Mouse (Mus musculus): ENCODE measurements around the gene Rnf187. TPM values are rescaled to one million over a fixed set of nuclear protein-coding genes. Genes with fewer than 3 reads are reported as not detected.
A peak's percentile ranks its signal among the peaks of the same experiment; 100 is the strongest.

Gene Rnf187
- polyA plus RNA-seq (2015; fragmentation: Nextera tagmentation; extraction: Ambion mirVana), result 113 TPM in 2 replicates

DNA sequence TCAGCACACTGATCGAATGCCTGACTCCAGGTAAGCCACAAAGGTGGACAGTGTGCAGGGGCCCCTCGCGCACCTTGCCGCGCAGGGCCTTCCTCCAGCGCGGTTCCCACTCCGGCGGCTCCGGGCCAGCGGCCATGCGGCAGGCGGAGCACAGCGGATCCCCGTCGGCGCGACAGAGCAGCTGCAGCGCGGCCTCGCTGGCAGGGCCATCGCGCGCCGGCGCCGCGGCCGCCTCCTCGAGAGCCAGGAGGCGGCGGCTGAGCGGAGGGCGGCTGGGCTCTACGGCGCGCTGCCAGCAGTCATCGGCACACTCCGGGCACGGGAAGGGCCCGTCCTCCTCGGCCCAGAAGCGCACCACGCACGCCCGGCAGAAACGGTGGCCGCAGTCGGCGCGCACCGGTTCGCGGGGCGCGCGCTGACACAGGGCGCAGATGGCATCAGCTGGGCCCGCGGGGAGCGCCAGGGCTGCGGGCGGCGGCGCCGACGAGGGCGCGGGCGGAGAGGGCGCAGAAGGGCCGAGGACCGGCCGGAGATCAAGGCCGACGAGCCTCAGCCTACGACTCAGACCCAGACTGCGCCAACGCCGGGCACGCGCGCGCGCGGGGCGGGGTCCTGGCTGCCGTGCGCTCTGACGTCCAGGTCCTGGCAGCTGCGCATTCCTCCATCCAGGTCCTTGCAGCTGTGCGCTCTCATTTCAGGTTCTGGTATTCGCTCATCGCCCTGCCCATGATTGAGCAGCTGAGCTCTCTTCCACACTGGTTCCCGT lies at the start of gene Rnf187:
TSS of gene Rnf187 (minus strand) at position 595 of the 766 bp plus-strand sequence.
- under 1% methylated on average over 87 of the region's 95 CpGs for WGBS
- ATAC-seq (ENCODE audit: insufficient read depth, low FRiP score), result peak; percentile 98
- H3K4me2 ChIP-seq (ENCODE audit: low read depth, low read length), result peak within 1 kb of the TSS; percentile 78

DNA sequence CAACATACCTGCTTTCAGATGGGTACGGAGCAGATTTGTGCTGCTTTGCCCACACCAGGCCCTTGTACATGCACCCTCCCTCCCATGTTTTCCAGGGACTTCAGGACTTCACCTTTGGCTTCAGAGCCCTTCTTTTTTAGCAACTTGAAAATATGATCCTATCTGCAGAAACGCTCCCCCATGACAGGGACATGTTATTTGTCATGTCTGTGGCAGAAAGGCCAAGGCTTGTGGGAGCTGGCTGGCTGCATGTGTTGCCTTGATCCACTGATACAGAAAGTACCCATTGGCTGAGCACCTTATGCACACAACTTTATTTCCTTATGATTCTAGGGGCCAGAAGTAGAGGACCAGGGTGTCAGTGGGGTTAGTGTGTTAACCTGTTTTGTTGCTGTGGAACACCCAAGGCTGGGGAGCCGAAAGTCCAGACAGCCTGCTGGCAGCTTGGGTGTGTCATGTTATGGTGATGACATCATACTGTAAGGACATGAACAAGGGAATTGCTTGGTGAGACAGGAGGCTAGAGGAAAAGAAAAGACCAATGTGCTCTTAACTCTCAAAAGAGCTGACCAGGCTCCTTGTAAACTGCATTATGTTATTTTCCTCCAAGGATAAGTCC lies 46.7 kb upstream of the Rnf187 start:
- no peak overlapping the region for H3K4me2 ChIP-seq (ENCODE audit: low read depth, low read length)
- peaks cover 22% of the 10 kb centered on the region for H3K36me3 ChIP-seq (ENCODE audit: control insufficient read depth, insufficient read depth, low read length)
- H3K9ac ChIP-seq (ENCODE audit: low read length), result no peak overlapping the region
- H3K27me3 ChIP-seq (ENCODE audit: control insufficient read depth, insufficient read depth, low read length), result no peaks in the 10 kb centered on the region
- peaks cover 7% of the 10 kb centered on the region for H3K4me1 ChIP-seq (ENCODE audit: control insufficient read depth, insufficient read depth, low read length)
- H3K9me3 ChIP-seq (replicated peaks; ENCODE audit: control insufficient read depth, low read length), result no peaks in the 10 kb centered on the region
- no peak overlapping the region for H3K4me3 ChIP-seq (replicated peaks; ENCODE audit: low read length)
- no peak for ATAC-seq (ENCODE audit: insufficient read depth, low FRiP score)
- H3K27ac ChIP-seq (ENCODE audit: low read length), result no peak overlapping the region
- 83% methylated on average over 3 of the region's 3 CpGs for WGBS

More for the DNA sequence above, at the start of gene Rnf187:
- H3K27me3 ChIP-seq (ENCODE audit: control insufficient read depth, insufficient read depth, low read length), result no peaks in the 10 kb centered on the region
- H3K9ac ChIP-seq (ENCODE audit: low read length), result peak within 1 kb of the TSS; percentile 99
- peaks cover 15% of the 10 kb centered on the region for H3K4me1 ChIP-seq (ENCODE audit: control insufficient read depth, insufficient read depth, low read length)
- peaks cover 3% of the 10 kb centered on the region; the same call in 1 of the 2 replicates for H3K36me3 ChIP-seq (ENCODE audit: control insufficient read depth, insufficient read depth, low read length)
- H3K27ac ChIP-seq (ENCODE audit: low read length), result peak within 1 kb of the TSS; percentile 95
- no peaks in the 10 kb centered on the region for H3K9me3 ChIP-seq (replicated peaks; ENCODE audit: control insufficient read depth, low read length)
- H3K4me3 ChIP-seq (replicated peaks; ENCODE audit: low read length), result peak within 1 kb of the TSS; percentile 93

DNA sequence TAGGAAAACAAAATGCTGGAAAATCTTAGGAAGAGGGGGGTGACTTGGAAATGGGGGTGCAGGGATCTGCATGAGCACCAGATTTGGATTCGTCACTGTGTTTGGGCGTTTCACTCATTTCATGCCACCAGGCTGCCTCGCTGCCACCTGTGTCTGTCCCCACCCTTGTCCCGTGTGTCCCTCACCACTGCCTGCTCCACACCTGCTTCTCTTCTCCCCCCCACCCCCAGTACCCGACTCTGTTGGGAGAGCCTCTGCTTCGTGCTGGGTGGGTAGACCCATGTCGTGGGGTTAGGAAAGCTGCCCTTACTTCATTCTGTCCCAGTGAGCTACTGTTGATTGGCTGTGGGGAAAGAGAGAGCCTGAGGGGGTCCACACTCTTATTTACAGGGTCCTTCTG lies 45.9 kb upstream of the Rnf187 start:
- H3K36me3 ChIP-seq (ENCODE audit: control insufficient read depth, insufficient read depth, low read length), result peaks cover 22% of the 10 kb centered on the region
- no peaks in the 10 kb centered on the region for H3K9me3 ChIP-seq (replicated peaks; ENCODE audit: control insufficient read depth, low read length)
- H3K4me2 ChIP-seq (ENCODE audit: low read depth, low read length), result no peak overlapping the region
- no peak for ATAC-seq (ENCODE audit: insufficient read depth, low FRiP score)
- H3K27ac ChIP-seq (ENCODE audit: low read length), result no peak overlapping the region
- H3K27me3 ChIP-seq (ENCODE audit: control insufficient read depth, insufficient read depth, low read length), result no peaks in the 10 kb centered on the region
- 91% methylated on average over 7 of the region's 7 CpGs for WGBS
- H3K4me1 ChIP-seq (ENCODE audit: control insufficient read depth, insufficient read depth, low read length), result peaks cover 15% of the 10 kb centered on the region
- no peak overlapping the region for H3K9ac ChIP-seq (ENCODE audit: low read length)
- H3K4me3 ChIP-seq (replicated peaks; ENCODE audit: low read length), result no peak overlapping the region

DNA sequence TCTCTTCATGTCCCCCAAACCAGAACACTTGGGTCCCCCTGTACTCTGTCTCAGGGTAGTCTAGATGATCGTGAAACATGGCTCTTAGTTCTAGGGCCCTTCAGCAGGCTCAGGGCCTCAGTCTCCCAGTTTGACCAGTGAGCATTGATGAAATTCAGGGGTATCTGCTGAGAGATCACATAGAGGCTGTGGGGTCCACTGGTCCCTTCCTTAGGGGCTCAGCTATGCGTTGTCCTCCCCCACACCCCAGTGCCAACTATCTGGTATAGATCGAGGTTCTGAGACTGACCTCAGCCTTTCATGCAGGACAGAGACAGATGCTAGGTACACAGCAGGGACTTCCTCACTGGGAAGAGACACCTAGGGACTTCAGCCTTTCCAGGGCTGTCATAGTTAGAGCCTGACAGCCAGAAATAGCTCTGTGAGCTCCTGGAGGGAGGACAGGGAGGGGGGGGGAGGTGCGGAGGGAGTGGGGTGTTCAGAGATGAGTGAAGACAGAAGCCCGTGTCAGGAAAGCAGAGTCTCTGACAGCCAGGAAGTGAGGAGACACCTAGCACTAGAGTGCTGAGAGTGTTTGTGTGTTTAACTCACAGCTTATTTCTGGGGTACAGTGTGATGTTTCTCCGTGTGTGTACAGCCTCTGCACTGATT lies 45.1 kb upstream of the Rnf187 start:
- no peak overlapping the region for H3K9ac ChIP-seq (ENCODE audit: low read length)
- H3K27ac ChIP-seq (ENCODE audit: low read length), result no peak overlapping the region
- no peaks in the 10 kb centered on the region for H3K9me3 ChIP-seq (replicated peaks; ENCODE audit: control insufficient read depth, low read length)
- H3K27me3 ChIP-seq (ENCODE audit: control insufficient read depth, insufficient read depth, low read length), result no peaks in the 10 kb centered on the region
- WGBS, result 78% methylated on average over 6 of the region's 6 CpGs
- peaks cover 23% of the 10 kb centered on the region for H3K4me1 ChIP-seq (ENCODE audit: control insufficient read depth, insufficient read depth, low read length)
- H3K4me2 ChIP-seq (ENCODE audit: low read depth, low read length), result no peak overlapping the region
- no peak for ATAC-seq (ENCODE audit: insufficient read depth, low FRiP score)
- peaks cover 16% of the 10 kb centered on the region for H3K36me3 ChIP-seq (ENCODE audit: control insufficient read depth, insufficient read depth, low read length)
- no peak overlapping the region for H3K4me3 ChIP-seq (replicated peaks; ENCODE audit: low read length)

DNA sequence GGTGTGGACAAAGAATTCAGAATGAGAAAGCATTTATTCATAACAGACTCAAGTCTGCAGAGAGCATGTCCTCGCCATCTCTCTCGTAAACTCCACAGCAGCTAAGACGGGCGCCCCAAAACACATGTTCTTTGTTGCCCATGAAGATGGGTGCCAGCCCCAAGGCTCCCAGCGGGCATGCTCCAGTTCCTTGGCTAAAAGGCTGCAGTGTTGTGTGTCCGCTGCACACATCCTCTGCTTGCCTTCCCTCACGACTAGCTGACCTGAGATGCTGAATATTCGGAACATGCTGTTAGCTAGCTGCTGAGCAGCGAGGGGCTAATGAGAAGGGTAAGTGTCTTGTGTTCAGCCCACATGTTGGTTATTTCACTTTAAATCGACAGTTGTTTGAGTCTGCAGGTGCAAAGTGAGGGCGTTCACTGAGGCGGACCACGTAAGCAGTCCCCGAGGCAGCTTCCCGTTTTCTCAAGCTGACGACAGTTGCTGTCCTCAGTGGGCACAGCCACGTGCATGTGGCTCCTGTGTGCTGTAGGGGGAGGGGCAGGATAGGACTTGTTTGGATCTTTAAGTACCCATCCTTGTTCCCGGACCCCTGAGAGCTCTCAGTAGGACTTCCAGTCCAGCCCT lies 43.9 kb upstream of the Rnf187 start:
- WGBS, result 87% methylated on average over 18 of the region's 18 CpGs
- no peak for ATAC-seq (ENCODE audit: insufficient read depth, low FRiP score)
- H3K36me3 ChIP-seq (ENCODE audit: control insufficient read depth, insufficient read depth, low read length), result peaks cover 9% of the 10 kb centered on the region; the same call in 1 of the 2 replicates

DNA sequence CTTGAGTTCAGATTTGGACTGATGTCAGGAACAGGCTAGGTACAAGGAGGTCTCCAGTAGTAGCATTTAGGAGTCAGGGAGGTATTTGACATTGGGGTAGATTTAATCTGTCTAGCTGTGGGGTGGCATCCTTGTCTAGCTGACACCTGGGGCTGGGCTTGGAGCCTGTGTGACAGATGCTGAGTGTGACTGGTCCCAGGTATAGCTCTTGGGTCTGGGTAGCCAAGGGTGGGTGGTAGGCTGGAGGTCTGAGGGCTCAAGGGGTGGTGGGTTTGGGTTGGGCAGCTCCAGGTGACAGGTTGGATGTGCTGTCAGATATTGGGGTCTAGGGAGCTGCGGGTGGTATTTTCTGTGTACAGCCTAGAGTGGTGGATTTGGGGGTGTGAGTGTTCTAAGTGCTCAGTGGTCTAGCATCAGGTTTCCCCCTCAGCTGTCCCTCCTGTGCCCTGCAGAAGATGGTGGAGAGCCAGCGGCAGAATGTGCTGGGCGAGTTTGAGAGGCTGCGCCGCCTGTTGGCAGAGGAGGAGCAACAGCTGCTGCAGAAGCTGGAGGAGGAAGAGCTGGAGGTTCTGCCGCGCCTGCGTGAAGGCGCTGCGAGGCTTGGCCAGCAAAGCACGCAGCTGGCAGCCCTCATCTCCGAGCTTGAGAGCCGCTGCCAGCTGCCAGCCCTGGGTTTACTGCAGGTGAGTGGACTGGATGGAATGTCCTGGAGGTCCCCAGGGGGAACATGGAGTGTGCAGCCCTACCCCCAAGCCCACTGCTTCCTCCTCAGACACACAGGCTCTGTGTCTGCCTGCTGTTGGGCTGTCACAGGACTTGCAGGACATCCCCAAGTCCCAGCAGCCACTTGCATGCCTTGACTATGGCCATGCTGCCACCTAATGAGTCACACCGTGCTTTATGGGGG lies 43.1 kb upstream of the Rnf187 start:
- Histone ChIP-seq H3K9ac (ENCODE audit: low read length) (peak overlapping the region; percentile 14; the same call in 1 of the 2 replicates), H3K4me3 (replicated peaks; ENCODE audit: low read length) (no peak overlapping the region), H3K27me3 (ENCODE audit: control insufficient read depth, insufficient read depth, low read length) (no peaks in the 10 kb centered on the region), H3K9me3 (replicated peaks; ENCODE audit: control insufficient read depth, low read length) (no peaks in the 10 kb centered on the region), H3K27ac (ENCODE audit: low read length) (no peak overlapping the region), H3K36me3 (ENCODE audit: control insufficient read depth, insufficient read depth, low read length) (peaks cover 9% of the 10 kb centered on the region; the same call in 1 of the 2 replicates), H3K4me1 (ENCODE audit: control insufficient read depth, insufficient read depth, low read length) (peaks cover 28% of the 10 kb centered on the region), H3K4me2 (ENCODE audit: low read depth, low read length) (no peak overlapping the region)
- 45% methylated on average over 14 of the region's 14 CpGs for WGBS
- no peak for ATAC-seq (ENCODE audit: insufficient read depth, low FRiP score)

More for the DNA sequence above, 43.9 kb upstream of the Rnf187 start:
- Histone ChIP-seq H3K27me3 (ENCODE audit: control insufficient read depth, insufficient read depth, low read length) (no peaks in the 10 kb centered on the region), H3K4me3 (replicated peaks; ENCODE audit: low read length) (no peak overlapping the region), H3K27ac (ENCODE audit: low read length) (no peak overlapping the region), H3K9ac (ENCODE audit: low read length) (no peak overlapping the region), H3K9me3 (replicated peaks; ENCODE audit: control insufficient read depth, low read length) (no peaks in the 10 kb centered on the region), H3K4me2 (ENCODE audit: low read depth, low read length) (no peak overlapping the region), H3K4me1 (ENCODE audit: control insufficient read depth, insufficient read depth, low read length) (peaks cover 25% of the 10 kb centered on the region)

DNA sequence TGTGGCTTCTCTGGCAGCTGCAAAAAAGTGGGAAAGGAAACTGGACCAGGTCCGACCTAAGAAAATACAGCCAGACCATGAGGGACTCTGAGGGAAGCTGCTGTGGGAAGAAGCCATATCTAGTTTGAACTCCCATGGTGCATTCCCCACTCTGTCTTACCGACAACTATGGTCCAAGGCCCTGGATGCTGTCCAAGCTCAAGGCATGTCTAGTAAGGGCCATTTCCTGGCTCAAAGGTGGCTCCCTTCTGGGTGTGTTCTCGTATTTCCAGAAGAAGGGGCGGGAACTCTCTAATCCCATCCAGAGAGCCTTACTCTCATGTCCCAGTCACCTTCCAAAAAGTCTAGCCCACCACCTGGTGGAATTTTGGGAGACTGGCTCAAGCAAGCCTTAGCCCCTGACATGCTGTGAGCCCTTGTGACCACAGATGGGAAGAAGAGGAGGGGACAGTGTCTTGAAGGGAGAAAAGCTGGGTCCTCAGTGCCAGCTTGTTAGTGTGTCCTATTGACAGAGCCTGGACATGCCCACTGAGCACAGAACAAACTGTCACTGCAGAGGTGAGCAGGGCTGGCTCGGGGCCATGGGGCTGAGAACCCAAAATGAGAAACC lies 41.8 kb upstream of the Rnf187 start:
- Histone ChIP-seq H3K9ac (ENCODE audit: low read length) (peak overlapping the region; percentile 92; the same call in 1 of the 2 replicates), H3K36me3 (ENCODE audit: control insufficient read depth, insufficient read depth, low read length) (peaks cover 9% of the 10 kb centered on the region; the same call in 1 of the 2 replicates), H3K4me1 (ENCODE audit: control insufficient read depth, insufficient read depth, low read length) (peaks cover 28% of the 10 kb centered on the region), H3K4me3 (replicated peaks; ENCODE audit: low read length) (peak overlapping the region; percentile 76; the same call in 1 of the 2 replicates), H3K27me3 (ENCODE audit: control insufficient read depth, insufficient read depth, low read length) (no peaks in the 10 kb centered on the region), H3K27ac (ENCODE audit: low read length) (no peak overlapping the region; the same call in 1 of the 2 replicates), H3K4me2 (ENCODE audit: low read depth, low read length) (peak overlapping the region; percentile 99), H3K9me3 (replicated peaks; ENCODE audit: control insufficient read depth, low read length) (no peaks in the 10 kb centered on the region)
- 54% methylated on average over 5 of the region's 5 CpGs for WGBS
- no peak for ATAC-seq (ENCODE audit: insufficient read depth, low FRiP score)

DNA sequence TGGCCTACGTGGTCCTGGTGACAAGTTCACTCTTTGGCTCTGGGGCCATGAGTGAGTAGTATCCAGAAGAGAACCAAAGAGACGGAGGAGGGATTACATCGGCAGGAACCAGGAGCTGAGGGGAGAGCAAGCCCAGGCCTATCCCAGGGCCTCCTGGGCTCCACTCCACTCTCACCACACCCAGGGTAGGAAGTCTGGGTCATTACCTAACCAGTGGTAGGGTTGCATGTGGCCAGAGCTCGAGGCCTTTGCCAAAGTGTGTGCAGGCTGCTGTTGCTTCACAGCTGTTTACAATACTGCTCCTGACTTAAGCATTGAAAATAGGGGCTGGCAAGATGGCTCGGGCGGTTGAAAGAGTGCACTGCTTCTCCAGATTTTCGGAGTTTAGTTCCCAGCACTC lies 40.9 kb upstream of the Rnf187 start:
- WGBS, result 63% methylated on average over 7 of the region's 7 CpGs
- Histone ChIP-seq H3K9me3 (replicated peaks; ENCODE audit: control insufficient read depth, low read length) (no peaks in the 10 kb centered on the region), H3K4me3 (replicated peaks; ENCODE audit: low read length) (peak overlapping the region; percentile 76), H3K4me1 (ENCODE audit: control insufficient read depth, insufficient read depth, low read length) (peaks cover 28% of the 10 kb centered on the region), H3K9ac (ENCODE audit: low read length) (peak overlapping the region; percentile 92), H3K4me2 (ENCODE audit: low read depth, low read length) (peak overlapping the region; percentile 99), H3K27me3 (ENCODE audit: control insufficient read depth, insufficient read depth, low read length) (no peaks in the 10 kb centered on the region), H3K27ac (ENCODE audit: low read length) (peak overlapping the region; percentile 70), H3K36me3 (ENCODE audit: control insufficient read depth, insufficient read depth, low read length) (peaks cover 7% of the 10 kb centered on the region)
- ATAC-seq (ENCODE audit: insufficient read depth, low FRiP score), result no peak
